Mouse (Mus musculus) heart, adult 2 months (tissue): Measurements from ENCODE around the gene Gm10639.
"Not testable (repeated sequence)": the region's sequence is repeated elsewhere in the genome, so short reads cannot be mapped to it uniquely, and the experiment has no call there.

Experiments used
- CTCF ChIP-seq: fragments of 200-600 bp; IDR thresholded peaks from 2 replicates; pipeline ENCODE4 v1.8.1; 2022; ENCODE audit warnings: antibody characterized with exemption, mild to moderate bottlenecking, moderate library complexity
- POLR2A ChIP-seq: fragments of 200-500 bp; IDR thresholded peaks from 2 replicates; pipeline ENCODE4 v1.6.1; 2011; ENCODE audit warnings: mild to moderate bottlenecking, low read depth, low read length, control low read depth; ENCODE audit not compliant: insufficient read depth

- TF ChIP-seq POLR2A, CTCF: not testable (repeated sequence)
Measured at GRCm38 (mm10) chr9:78282002-78282711, 7.6 kb upstream of the Gm10639 start.
